Mouse (Mus musculus) adrenal gland, adult 10 weeks (tissue): ENCODE measurements around the gene Ccdc186. TPM values are rescaled to one million over a fixed set of nuclear protein-coding genes. Genes with fewer than 3 reads are reported as not detected.

Experiments used
- polyA plus RNA-seq: library from polyadenylated mRNA; stranded (reverse); fragments of 350-450 nt; fragmentation: Illumina TruSeq; extraction: RNeasy Lipid Tissue Mini Kit (QIAGEN cat#74804); gene quantifications from one replicate; pipeline ENCODE4 v1.2.3, GENCODE M21; 2014; ENCODE audit warnings: low read depth, low replicate concordance

Ccdc186 gene
- 63.3 TPM for polyA plus RNA-seq

DNA sequence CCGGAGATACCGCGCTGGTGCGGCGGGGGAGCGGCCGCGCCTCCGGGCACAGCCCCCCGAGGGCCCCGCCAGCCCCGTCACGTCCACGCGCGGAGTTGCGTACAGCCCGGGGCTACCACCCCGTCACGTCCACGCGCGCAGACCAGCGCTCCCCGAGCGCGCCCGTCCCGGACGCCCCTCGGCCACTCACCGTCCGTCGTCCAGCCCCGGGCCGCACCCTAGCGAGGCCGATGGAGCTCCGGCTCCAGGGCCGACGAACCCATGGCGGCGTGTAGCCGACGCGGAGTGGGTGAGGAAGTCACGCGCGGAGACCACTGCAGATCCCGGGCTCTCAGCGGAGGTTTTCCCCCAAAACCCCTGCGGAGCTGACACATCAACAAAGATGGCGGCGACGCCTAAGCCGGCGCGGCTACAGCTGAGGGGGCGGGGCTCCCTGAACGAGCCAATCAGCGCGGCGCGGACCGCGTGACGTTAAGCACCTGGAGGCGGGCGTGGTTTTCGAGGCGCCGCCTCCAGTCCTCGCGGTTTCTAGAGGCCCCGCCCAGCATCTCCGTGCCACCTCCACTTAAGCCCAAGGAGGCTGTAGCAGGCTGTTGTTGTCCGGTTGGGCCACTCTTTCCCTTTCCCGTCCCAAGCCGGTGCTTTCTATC is at the start of gene Ccdc186:
Gene Ccdc186 (minus strand): TSS at position 393 of the 650 bp plus-strand sequence.

DNA sequence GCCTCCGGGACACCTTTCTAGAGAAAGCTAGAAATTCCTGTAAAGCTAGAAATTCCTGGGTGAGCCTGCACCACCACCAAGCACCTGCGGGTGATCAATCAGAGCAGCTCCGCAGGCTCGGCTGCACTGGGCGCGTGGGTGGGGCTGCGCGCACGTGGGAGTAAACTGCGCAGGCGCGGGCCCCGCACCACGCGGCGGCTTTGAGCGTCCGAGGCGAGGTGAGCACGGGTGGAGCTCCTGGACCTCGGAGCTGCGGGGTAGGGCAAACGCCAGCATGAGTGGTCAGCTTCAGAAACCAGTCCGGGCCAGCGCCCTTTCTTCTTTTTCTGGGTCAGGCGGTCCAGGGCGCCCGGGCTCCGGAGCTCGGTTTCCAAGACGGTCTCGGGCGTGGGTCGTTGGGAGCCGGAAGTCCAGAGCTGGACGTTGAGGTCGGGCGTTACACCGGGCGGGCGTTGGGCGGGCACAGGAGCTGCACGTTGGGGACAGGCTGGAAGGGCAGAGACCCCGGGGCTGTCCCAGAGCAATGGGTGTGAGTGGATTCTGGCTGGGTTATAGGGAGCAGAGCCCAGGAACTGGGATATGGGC is 4.1 kb upstream of the Ccdc186 start, which contains the start of gene Tdrd1:
Gene Tdrd1 (plus strand): TSS at position 163 of the 585 bp plus-strand sequence.

Other genes with a start within 250 kb of the Ccdc186 start
- 1.0 TPM for gene Adrb1, start 100.0 kb downstream of the Ccdc186 start, polyA plus RNA-seq
- gene Tdrd1, start 4.0 kb upstream of the Ccdc186 start, polyA plus RNA-seq = not detected
- not detected for gene Vwa2, start 52.1 kb upstream of the Ccdc186 start, polyA plus RNA-seq
- 10.4 TPM for gene Afap1l2, start 186.0 kb upstream of the Ccdc186 start, polyA plus RNA-seq